Mouse (Mus musculus) testis, adult 2 months (tissue): ENCODE data around the gene Tmem88. TPM values are rescaled to one million over a fixed set of nuclear protein-coding genes. Genes with fewer than 3 reads are reported as not detected.

Source experiments
- H3K27ac ChIP-seq: fragments of 200-500 bp; 2 replicates; pipeline ENCODE4 v1.5.1; 2012; ENCODE audit warnings: low read depth, low read length; ENCODE audit not compliant: control insufficient read depth, insufficient read depth
- H3K27me3 ChIP-seq: fragments of 200-500 bp; 2 replicates; pipeline ENCODE4 v1.6.1; 2012; ENCODE audit warnings: mild to moderate bottlenecking, low read length, moderate library complexity; ENCODE audit not compliant: control insufficient read depth, insufficient read depth
- H3K36me3 ChIP-seq: fragments of 200-500 bp; 2 replicates; pipeline ENCODE4 v1.6.1; 2012; ENCODE audit warnings: mild to moderate bottlenecking, low read length; ENCODE audit not compliant: control insufficient read depth, insufficient read depth
- H3K4me1 ChIP-seq: fragments of 200-500 bp; 2 replicates; pipeline ENCODE4 v1.6.1; 2012; ENCODE audit warnings: low read length; ENCODE audit not compliant: control insufficient read depth, insufficient read depth
- H3K4me3 ChIP-seq: fragments of 200-500 bp; 2 replicates; pipeline ENCODE4 v1.5.1; 2012; ENCODE audit warnings: low read depth, mild to moderate bottlenecking, low read length, moderate library complexity, mixed read lengths; ENCODE audit not compliant: control insufficient read depth
- CTCF ChIP-seq: fragments of 200-500 bp; IDR thresholded peaks from 2 replicates; pipeline ENCODE4 v1.5.1; 2012; ENCODE audit warnings: low read depth, mild to moderate bottlenecking, inconsistent platforms, low read length, moderate library complexity; ENCODE audit not compliant: control insufficient read depth, insufficient read depth, insufficient replicate concordance
- POLR2A ChIP-seq: fragments of 200-500 bp; IDR thresholded peaks from 2 replicates; pipeline ENCODE4 v1.6.1; 2012; ENCODE audit warnings: low read depth, mild to moderate bottlenecking, inconsistent platforms, low read length, moderate library complexity; ENCODE audit not compliant: control insufficient read depth
- polyA plus RNA-seq: library from polyadenylated mRNA; depleted of rRNA; stranded (reverse); fragments of >200 nt; gene quantifications from 2 replicates; pipeline ENCODE4 v1.2.3, GENCODE M21; 2012

Tmem88 gene
- polyA plus RNA-seq, 1 experiment, result 2.0 TPM

DNA sequence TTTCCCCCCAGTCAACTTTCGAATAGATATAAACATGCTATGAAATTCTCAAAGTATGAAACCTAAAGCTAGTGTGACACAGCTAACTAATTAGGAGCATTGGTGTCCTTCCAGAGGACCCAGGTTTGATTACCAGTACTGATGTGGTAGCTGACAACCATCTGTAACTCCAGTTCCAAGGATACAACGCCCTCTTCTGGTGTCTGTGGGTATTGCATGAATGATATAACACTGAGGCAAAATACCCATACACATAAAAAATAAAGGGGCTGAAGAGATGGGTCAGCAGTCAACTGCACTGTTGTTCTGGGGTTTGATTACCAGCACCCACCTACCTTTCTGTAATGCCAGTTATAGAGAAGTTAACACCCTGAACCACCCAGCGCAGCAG is 25.3 kb downstream of the Tmem88 start:
- H3K4me1 ChIP-seq, result peaks cover 4% of the 10 kb centered on the region
- H3K27ac ChIP-seq, result no peak overlapping the region
- no peak overlapping the region for H3K4me3 ChIP-seq
- TF ChIP-seq CTCF (no peak), POLR2A (no peak)
- peaks cover 1% of the 10 kb centered on the region; the same call in 1 of the 2 replicates for H3K36me3 ChIP-seq
- no peaks in the 10 kb centered on the region for H3K27me3 ChIP-seq

DNA sequence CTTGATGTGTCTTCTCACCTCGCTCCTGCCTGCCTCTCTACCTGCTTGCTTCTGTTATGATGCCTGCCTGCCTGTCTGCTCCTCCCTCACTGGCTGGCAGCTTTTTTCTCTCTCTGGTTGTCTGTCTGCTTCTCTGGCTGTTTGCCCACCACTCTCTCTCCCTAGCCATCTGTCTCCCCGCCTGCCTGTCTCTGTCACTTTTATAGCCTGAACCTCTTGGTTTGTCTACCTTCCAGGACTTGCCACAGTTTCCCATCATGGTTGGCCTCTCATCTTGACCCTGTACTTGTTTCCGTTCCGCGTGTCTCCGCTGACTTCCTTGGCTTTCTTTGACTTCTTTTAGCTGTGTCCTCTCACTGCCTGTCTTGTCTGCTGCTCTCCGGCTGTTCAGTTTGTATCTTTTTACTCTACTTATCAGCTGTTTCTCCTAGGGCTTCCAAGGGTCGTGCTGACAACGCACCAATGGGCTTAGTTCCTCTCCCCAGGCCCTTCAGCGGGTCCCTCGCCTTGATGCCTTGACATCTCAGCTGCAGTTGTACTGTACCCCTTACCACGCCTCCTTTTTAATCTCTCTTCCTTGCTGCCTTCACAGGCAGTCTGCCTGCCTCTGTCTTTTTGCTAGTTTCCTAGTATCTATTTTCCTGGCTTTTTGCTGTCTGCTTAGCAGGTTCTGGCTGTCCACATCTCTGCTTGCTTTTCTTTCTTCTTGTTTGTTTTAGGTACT is 25.8 kb downstream of the Tmem88 start:
- Histone ChIP-seq H3K4me3 (no peak overlapping the region), H3K27me3 (no peaks in the 10 kb centered on the region), H3K27ac (no peak overlapping the region), H3K4me1 (peaks cover 10% of the 10 kb centered on the region), H3K36me3 (no peaks in the 10 kb centered on the region; the same call in 1 of the 2 replicates)
- no peak for TF ChIP-seq CTCF
- no peak for TF ChIP-seq POLR2A

DNA sequence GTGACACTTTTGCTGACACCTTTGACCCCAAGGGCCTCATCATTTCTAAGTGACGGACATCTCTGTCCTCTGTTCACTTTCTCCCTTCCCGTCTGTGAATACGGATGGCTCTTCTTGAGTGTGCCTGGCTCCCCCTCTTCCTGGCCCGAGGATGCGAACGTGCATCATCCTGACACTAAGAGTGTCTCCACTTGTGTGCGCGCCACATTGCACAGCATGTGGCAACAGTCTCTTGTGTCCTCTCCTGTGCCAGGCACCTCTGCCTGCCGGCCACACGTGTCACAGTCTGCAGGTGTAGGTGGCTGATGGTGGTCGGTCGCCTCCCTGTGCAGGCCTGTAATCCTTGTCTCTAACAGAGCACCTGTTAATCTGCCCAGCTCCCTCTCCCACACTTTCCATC is 26.4 kb downstream of the Tmem88 start:
- H3K36me3 ChIP-seq, result no peaks in the 10 kb centered on the region; the same call in 1 of the 2 replicates
- H3K27me3 ChIP-seq, result no peaks in the 10 kb centered on the region
- peak overlapping the region; percentile 16; the same call in 1 of the 2 replicates for H3K27ac ChIP-seq
- peaks cover 11% of the 10 kb centered on the region for H3K4me1 ChIP-seq
- H3K4me3 ChIP-seq, result no peak overlapping the region
- no peak for TF ChIP-seq POLR2A
- TF ChIP-seq CTCF, result no peak

DNA sequence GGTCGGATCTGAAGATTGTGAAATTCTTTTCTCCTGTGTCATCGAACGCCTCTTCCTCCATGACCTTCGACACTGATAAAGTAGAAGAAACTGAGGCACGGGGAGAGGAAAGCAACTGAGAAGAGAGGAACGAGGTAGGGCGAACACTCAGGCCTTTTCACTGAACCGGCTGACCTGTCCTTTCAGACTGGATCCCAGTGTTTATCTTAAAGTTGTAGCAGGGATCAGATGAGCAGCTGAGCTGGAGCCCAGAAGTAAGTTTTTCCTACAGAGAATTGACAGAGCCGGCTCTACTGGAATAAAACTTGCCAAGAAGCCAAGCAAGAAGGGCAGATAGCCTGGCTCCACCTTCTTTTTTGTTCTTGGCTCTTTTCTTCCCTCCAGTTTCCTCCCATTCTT is 27.2 kb downstream of the Tmem88 start:
- Histone ChIP-seq H3K4me3 (no peak overlapping the region), H3K36me3 (no peaks in the 10 kb centered on the region; the same call in 1 of the 2 replicates), H3K4me1 (peaks cover 19% of the 10 kb centered on the region), H3K27me3 (no peaks in the 10 kb centered on the region), H3K27ac (no peak overlapping the region)
- no peak for TF ChIP-seq CTCF
- no peak for TF ChIP-seq POLR2A

DNA sequence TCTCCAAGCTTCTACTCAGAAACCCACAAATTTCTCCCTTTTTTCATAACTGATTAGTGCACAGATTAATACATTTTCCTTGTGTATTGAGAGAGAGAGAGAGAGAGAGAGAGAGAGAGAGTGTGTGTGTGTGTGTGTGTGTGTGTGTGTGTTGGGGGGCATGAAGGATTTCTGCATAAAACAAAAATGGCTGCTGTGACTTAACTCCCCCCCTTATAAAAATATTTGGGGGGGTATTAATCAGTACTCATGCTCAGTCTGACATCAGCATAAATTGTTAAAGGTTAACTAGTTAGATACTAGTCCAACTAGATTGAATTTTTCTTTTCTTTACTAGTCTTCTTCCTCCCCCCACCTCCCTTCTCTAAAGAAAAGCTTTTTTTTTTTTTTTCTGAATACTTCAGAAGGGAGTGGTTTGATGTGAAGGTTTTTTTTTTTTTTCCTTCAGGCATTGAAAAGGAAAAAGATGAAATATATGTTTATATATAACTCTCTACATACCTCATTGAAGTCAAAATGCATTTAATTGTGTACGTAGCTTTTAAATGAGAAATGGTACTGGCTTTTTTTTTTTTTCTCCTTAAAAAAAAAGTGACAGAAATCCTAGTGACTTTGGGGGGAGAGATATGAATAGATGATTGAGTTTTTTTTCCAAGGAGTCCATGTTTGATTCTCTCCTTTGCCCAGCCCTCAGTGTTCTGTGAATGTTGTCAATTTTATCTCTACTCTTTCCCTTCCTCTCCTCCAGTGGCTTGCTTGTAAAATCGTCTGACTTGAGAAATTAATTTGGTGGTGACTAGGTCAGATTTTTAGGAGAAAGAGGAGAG is 27.8 kb downstream of the Tmem88 start:
- Histone ChIP-seq H3K27me3 (no peaks in the 10 kb centered on the region), H3K27ac (no peak overlapping the region), H3K4me3 (no peak overlapping the region), H3K36me3 (no peaks in the 10 kb centered on the region), H3K4me1 (peaks cover 25% of the 10 kb centered on the region)
- TF ChIP-seq CTCF, result no peak
- TF ChIP-seq POLR2A, result no peak

DNA sequence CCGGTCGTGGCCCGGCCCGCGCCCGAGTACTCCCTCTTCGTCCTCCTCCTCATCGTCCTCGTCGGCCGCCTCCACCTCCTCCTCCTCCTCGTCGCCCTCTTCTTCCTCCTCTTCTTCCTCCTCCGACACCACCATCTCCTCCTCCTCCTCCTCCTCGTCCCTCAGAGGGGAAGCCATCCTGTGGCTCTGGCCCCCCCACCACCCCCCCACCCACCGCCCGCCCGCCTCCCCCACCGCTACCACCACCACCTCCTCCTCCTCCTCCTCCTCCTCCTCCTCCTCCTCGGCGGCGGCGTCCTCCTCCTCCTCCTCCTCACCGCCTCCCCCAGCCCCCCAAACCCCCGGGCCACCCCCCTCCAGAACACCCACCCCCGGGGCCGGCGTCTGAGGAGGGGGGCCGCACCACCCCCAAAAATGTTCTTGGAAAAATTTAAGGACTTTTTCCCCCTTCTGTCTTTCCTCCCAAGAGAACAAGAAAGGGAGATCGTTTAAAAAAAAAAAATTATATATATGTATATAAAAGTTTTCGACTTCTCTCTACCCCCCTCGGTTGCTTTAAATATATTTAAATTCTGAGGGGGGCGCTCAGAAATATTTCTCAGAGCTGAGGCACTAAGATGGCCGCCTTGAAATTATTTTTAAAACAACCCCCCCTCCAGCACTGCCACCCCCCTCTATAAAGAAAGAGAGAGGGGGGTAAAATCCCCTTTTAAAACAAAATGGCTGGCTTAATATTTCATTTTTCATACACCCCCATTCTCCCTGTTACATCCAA is 28.6 kb downstream of the Tmem88 start, which contains the start of gene Chd3:
Chd3 (minus strand) TSS at position 192 of the 775 bp plus-strand sequence.
- Histone ChIP-seq H3K27me3 (no peaks in the 10 kb centered on the region), H3K36me3 (no peaks in the 10 kb centered on the region), H3K27ac (peak within 1 kb of the TSS; percentile 82), H3K4me3 (peak within 1 kb of the TSS; percentile 84), H3K4me1 (peaks cover 31% of the 10 kb centered on the region)
- no peak for TF ChIP-seq CTCF
- TF ChIP-seq POLR2A, result no peak
